Mouse (Mus musculus) adrenal gland, postnatal 10 days (tissue): ENCODE results near the gene Shpk. TPM values are rescaled to one million over a fixed set of nuclear protein-coding genes. Genes with fewer than 3 reads are reported as not detected.

Experiments used
- DNase-seq: peaks from one replicate; pipeline ENCODE4 v3.0.0; 2021; ENCODE audit warnings: mixed read lengths
- total RNA-seq, 2 experiments: library from RNA; stranded (reverse); gene quantifications; 2 replicates each; pipeline ENCODE4 v1.2.3; 2021

Shpk gene
- total RNA-seq, 2 experiments from 2014 or later, result 9.4 to 9.6 TPM

GRCm38 (mm10) chr11:73267267-73267666, 68.0 kb downstream of the Shpk start, which contains the start of gene Trpv3:
Trpv3 (plus strand) TSS chr11:73267388.
- no peak for DNase-seq

Other genes starting within 250 kb of the Shpk start
- 10 to 100 TPM; 20.1 to 26.6 TPM for gene Atp2a3, start 238.3 kb upstream of the Shpk start, total RNA-seq
- 1 to 10 TPM; 1.3 TPM for gene P2rx1, start 200.4 kb upstream of the Shpk start, total RNA-seq
- 1 to 10 TPM; 1.3 to 1.9 TPM for gene Camkk1, start 180.5 kb upstream of the Shpk start, total RNA-seq
- 10 to 100 TPM in 1 of 2 experiments, 1 to 10 TPM in 1; 9.1 to 11.7 TPM for gene Ncbp3, start 151.7 kb upstream of the Shpk start, total RNA-seq
- under 1 TPM; 0.82 to 0.90 TPM for gene Itgae, start 108.9 kb upstream of the Shpk start, total RNA-seq
- gene Haspin, start 61.2 kb upstream of the Shpk start, total RNA-seq, result 1 to 10 TPM; 3.0 to 3.7 TPM
- gene P2rx5, start 39.0 kb upstream of the Shpk start, total RNA-seq, result 10 to 100 TPM; 14.8 to 26.1 TPM
- 100 to 1,000 TPM; 121 to 122 TPM for gene Emc6, start 22.4 kb upstream of the Shpk start, total RNA-seq
- 10 to 100 TPM; 72.5 TPM for gene Tax1bp3, start 22.4 kb upstream of the Shpk start, total RNA-seq
- 10 to 100 TPM; 14.6 to 17.1 TPM for gene Ctns, start 418 bp upstream of the Shpk start, total RNA-seq
- under 1 TPM; 0.15 to 0.24 TPM for gene Trpv1, start 34.8 kb downstream of the Shpk start, total RNA-seq
- under 1 TPM; 0.12 to 0.15 TPM for gene Trpv3, start 67.9 kb downstream of the Shpk start, total RNA-seq
- 10 to 100 TPM; 24.9 to 27.4 TPM for gene Aspa, start 130.1 kb downstream of the Shpk start, total RNA-seq
- under 1 TPM in 1 of 2 experiments, not detected in 1; 0.21 TPM for gene Gm49340, start 130.3 kb downstream of the Shpk start, total RNA-seq
- 1 to 10 TPM; 4.3 to 4.6 TPM for gene Spata22, start 130.3 kb downstream of the Shpk start, total RNA-seq
- under 1 TPM in 1 of 2 experiments, not detected in 1; 0.45 TPM for gene Olfr20, start 151.3 kb downstream of the Shpk start, total RNA-seq
- not detected for gene Olfr376, start 171.8 kb downstream of the Shpk start, total RNA-seq
- not detected for gene Olfr1, start 200.2 kb downstream of the Shpk start, total RNA-seq
- gene Olfr378, start 229.0 kb downstream of the Shpk start, total RNA-seq, result not detected